Mouse (Mus musculus) spleen, adult 2 months (tissue): ENCODE measurements at regions not wholly inside any gene's neighbourhood (a gene's known extent, or its start where the extent isn't known, plus 50 kb on each side); places are given as distances from the start of the nearest gene placed in this dataset.

Experiments used
- CTCF ChIP-seq: fragments of 200-500 bp; IDR thresholded peaks from 2 replicates; pipeline ENCODE4 v1.5.1; 2011; ENCODE audit warnings: mild to moderate bottlenecking, inconsistent platforms; ENCODE audit not compliant: insufficient read depth, insufficient read length, insufficient replicate concordance; ENCODE audit errors: extremely low read depth
- POLR2A ChIP-seq: fragments of 200-500 bp; IDR thresholded peaks from 2 replicates; pipeline ENCODE4 v1.6.1; 2011; ENCODE audit warnings: low read depth, low read length, inconsistent platforms

DNA sequence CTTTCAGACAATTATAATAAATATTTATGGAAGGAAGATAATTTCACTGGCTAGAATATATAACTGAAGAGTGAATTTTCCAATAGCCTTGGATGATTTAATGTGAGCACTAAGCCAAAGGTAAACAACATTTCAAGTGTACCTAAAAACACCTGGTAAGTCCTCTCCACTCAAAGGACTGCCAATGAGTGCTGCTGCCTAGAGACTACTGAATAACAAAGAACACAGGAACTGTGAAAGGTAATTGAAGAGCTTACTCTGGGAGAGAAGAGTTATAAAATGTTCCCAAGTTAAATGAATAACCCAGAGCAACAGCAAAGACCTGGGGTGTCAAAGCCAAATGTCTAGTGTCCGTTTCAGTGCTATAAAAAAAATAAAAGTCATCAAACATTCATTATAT, 139.5 kb upstream of the Fam83b start:
- TF ChIP-seq POLR2A (no peak), CTCF (no peak)
